In the genomic region with DNA sequence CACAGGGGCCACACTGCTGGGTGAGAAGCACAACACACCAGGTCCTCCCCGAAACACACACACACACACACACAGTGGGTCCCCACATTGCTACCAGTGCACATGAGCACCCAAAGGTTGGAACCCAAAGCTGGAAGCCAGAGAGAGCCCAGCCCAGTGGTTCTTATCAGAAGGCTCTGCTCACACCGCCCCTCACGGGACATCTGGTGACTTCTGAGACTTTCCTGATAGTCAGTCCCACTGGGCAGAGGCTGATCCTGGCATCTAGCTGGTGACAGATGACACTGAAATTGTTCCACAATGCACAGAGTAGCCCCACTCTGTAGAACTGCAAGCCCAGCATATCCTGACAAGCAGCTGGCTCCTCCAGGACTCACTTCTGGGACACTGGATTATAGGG, we compare ENCODE assay signal across 12 mouse cellular contexts. TPM values are rescaled to one million over a fixed set of nuclear protein-coding genes. Genes with fewer than 3 reads are reported as not detected.
DNase-seq lines count a peak whose midpoint lies in the region; ATAC-seq and TF ChIP-seq lines count a peak whose summit lies in the region.
"Had no signal": no experiment of that assay in that cellular context is flagged by ENCODE, and none has a peak within 500 bp of the region (broad histone marks: within the 10 kb centered on the region; RNA-seq: fewer than 3 reads in every experiment).

No protein-coding gene starts in this region.

- H3K27ac ChIP-seq in forebrain, embryonic 10.5 days: 0 out of 2 replicates have a peak overlapping the region, but pooled peaks have one; percentile 20
- no peak overlapping the region for H3K27ac ChIP-seq in forebrain, postnatal 0 days (ENCODE audit: low read depth, low read length)
- H3K27ac ChIP-seq in liver, embryonic 14.5 days: peak overlapping the region; percentile 92
- H3K27ac ChIP-seq in stomach, embryonic 15.5 days: no peak overlapping the region

- H3K4me2 ChIP-seq in forebrain, postnatal 0 days (ENCODE audit: low read depth): no peak overlapping the region
- H3K4me2 ChIP-seq in liver, embryonic 14.5 days (ENCODE audit: low read depth): peak overlapping the region; percentile 91
- no peak overlapping the region for H3K4me2 ChIP-seq in stomach, embryonic 15.5 days

- DNase-seq in forebrain, embryonic 10.5 days (ENCODE audit: extremely low spot score, low spot score): no peak
- no peak for DNase-seq in forebrain, postnatal 0 days
- DNase-seq in spleen, adult 12 weeks (ENCODE audit: low spot score): peak; percentile 58
- DNase-seq in spleen, adult 18-20 months: no peak
- DNase-seq in liver, embryonic 14.5 days (ENCODE audit: low read depth in 3 of 3, low spot score in 3 of 3): peak; percentile 82 to 87 (median 84)
- no peak for DNase-seq in left cerebral cortex, postnatal 14 days (ENCODE audit: low spot score in 2 of 2)
- no peak for DNase-seq in thymus, postnatal 4 days
- DNase-seq: adrenal gland, postnatal 36 days; cerebellum, adult 9-11 months; heart, postnatal 10 days; thymus, adult 2 months had no signal

- no peak overlapping the region for H3K9ac ChIP-seq in forebrain, postnatal 0 days
- peak overlapping the region; percentile 83 for H3K9ac ChIP-seq in liver, embryonic 14.5 days (replicated peaks)
- no peak overlapping the region for H3K9ac ChIP-seq in stomach, embryonic 15.5 days

- H3K9me3 ChIP-seq in forebrain, embryonic 10.5 days: peaks cover 6% of the 10 kb centered on the region; the same call in 1 of the 2 replicates
- no peaks in the 10 kb centered on the region for H3K9me3 ChIP-seq in forebrain, postnatal 0 days (ENCODE audit: low read length)
- H3K9me3 ChIP-seq in liver, embryonic 14.5 days (ENCODE audit: control insufficient read depth, low read length): peaks cover 4% of the 10 kb centered on the region
- H3K9me3 ChIP-seq in stomach, embryonic 15.5 days: no peaks in the 10 kb centered on the region

- 94% methylated on average over 3 of the region's 3 CpGs for WGBS in forebrain, embryonic 10.5 days
- WGBS in forebrain, postnatal 0 days: 90% methylated on average over 3 of the region's 3 CpGs
- WGBS in liver, embryonic 14.5 days (ENCODE audit: insufficient replicate concordance): 21% methylated on average over 3 of the region's 3 CpGs
- 55% methylated on average over 3 of the region's 3 CpGs for WGBS in stomach, embryonic 15.5 days

- H3K4me1 ChIP-seq in forebrain, embryonic 10.5 days: peaks cover 56% of the 10 kb centered on the region
- no peaks in the 10 kb centered on the region for H3K4me1 ChIP-seq in forebrain, postnatal 0 days (ENCODE audit: insufficient read depth)
- H3K4me1 ChIP-seq in liver, embryonic 14.5 days (replicated peaks; ENCODE audit: control insufficient read depth in 2 of 2, insufficient read depth in 2 of 2, low read length in 1 of 2): peaks cover 84 to 92% of the 10 kb centered on the region in 2 experiments
- H3K4me1 ChIP-seq in stomach, embryonic 15.5 days: no peaks in the 10 kb centered on the region

- H3K27me3 ChIP-seq in forebrain, embryonic 10.5 days (ENCODE audit: poor library complexity, severe bottlenecking): no peaks in the 10 kb centered on the region
- no peaks in the 10 kb centered on the region for H3K27me3 ChIP-seq in forebrain, postnatal 0 days (ENCODE audit: insufficient read depth, low read length)
- no peaks in the 10 kb centered on the region for H3K27me3 ChIP-seq in liver, embryonic 14.5 days (ENCODE audit: control insufficient read depth, insufficient read depth, low read length)
- no peaks in the 10 kb centered on the region for H3K27me3 ChIP-seq in stomach, embryonic 15.5 days (replicated peaks)

- TF ChIP-seq EP300 in liver, embryonic 14.5 days (IDR thresholded peaks at IDR 0.05; ENCODE audit: low read depth): peak; percentile 90

- intact Hi-C loops in left cerebral cortex, postnatal 14 days (cut with DNase I): no loop called here

- no peak for TF ChIP-seq CTCF in forebrain, postnatal 0 days (IDR thresholded peaks at IDR 0.05; ENCODE audit: low read depth)
- TF ChIP-seq CTCF in liver, embryonic 14.5 days (IDR thresholded peaks at IDR 0.05; ENCODE audit: low read depth): peak; percentile 45; the same call in 1 of the 2 replicates

- no peak for ATAC-seq in forebrain, postnatal 0 days
- ATAC-seq in liver, embryonic 14.5 days (ENCODE audit: insufficient read depth): peak; percentile 85
- ATAC-seq in stomach, embryonic 15.5 days (ENCODE audit: insufficient read depth, low FRiP score, low read depth): peak; percentile 83

- H3K36me3 ChIP-seq in forebrain, embryonic 10.5 days (replicated peaks): peaks cover 36% of the 10 kb centered on the region
- peaks cover 6% of the 10 kb centered on the region; the same call in 1 of the 2 replicates for H3K36me3 ChIP-seq in forebrain, postnatal 0 days (ENCODE audit: insufficient read depth)
- H3K36me3 ChIP-seq in liver, embryonic 14.5 days (replicated peaks; ENCODE audit: control insufficient read depth, insufficient read depth, low read depth): peaks cover 11% of the 10 kb centered on the region
- H3K36me3 ChIP-seq in stomach, embryonic 15.5 days: no peaks in the 10 kb centered on the region

- H3K4me3 ChIP-seq in forebrain, embryonic 10.5 days: no peak overlapping the region
- no peak overlapping the region for H3K4me3 ChIP-seq in forebrain, postnatal 0 days (ENCODE audit: low read depth, low read length)
- H3K4me3 ChIP-seq in liver, embryonic 14.5 days (ENCODE audit: insufficient read depth in 1 of 2, low read depth in 2 of 2, low read length in 2 of 2): peak overlapping the region; percentile 63 to 64
- H3K4me3 ChIP-seq in stomach, embryonic 15.5 days (replicated peaks): no peak overlapping the region

RNA-seq across cellular contexts. Expression of a gene that starts 10.1 kb away (rescaled TPM):
- 24.3 and 25.5 TPM in 2 replicates for polyA plus RNA-seq in forebrain, embryonic 10.5 days (2016; fragmentation: Nextera tagmentation; extraction: Ambion mirVana)
- total RNA-seq in forebrain, postnatal 0 days (2014; rRNA removed): 30.6 and 31.3 TPM in 2 replicates
- polyA plus RNA-seq in forebrain, postnatal 0 days (2015; fragmentation: Nextera tagmentation; extraction: Ambion mirVana): 14.5 and 17.5 TPM in 2 replicates
- polyA plus RNA-seq in liver, embryonic 14.5 days (2012; rRNA removed): 10.0 and 11.2 TPM in 2 replicates
- polyA plus RNA-seq in liver, embryonic 14.5 days (2014; fragmentation: Nextera tagmentation; extraction: Ambion mirVana): 9.2 and 11.1 TPM in 2 replicates
- 11.6 and 12.4 TPM in 2 replicates for polyA plus RNA-seq in stomach, embryonic 15.5 days (2015; fragmentation: Nextera tagmentation; extraction: Ambion mirVana)
- 100 to 1,000 TPM; 119 to 132 TPM for total RNA-seq in left cerebral cortex, postnatal 14 days (2021)

Comparison
In these comparisons a context has a peak if more than half of its experiments do, and no peak if none do; other contexts are left out.
1. DNase-seq: peak in spleen, adult 12 weeks (single experiment) and liver, embryonic 14.5 days (3 of 3); none in forebrain, embryonic 10.5 days (single experiment), forebrain, postnatal 0 days (single experiment), spleen, adult 18-20 months (0 of 2), left cerebral cortex, postnatal 14 days (0 of 2) and thymus, postnatal 4 days (single experiment).
2. H3K27ac ChIP-seq: peak in forebrain, embryonic 10.5 days (single experiment) and liver, embryonic 14.5 days (single experiment); none in forebrain, postnatal 0 days (single experiment) and stomach, embryonic 15.5 days (single experiment).
3. H3K4me3 ChIP-seq: peak in liver, embryonic 14.5 days (2 of 2); none in forebrain, embryonic 10.5 days (single experiment), forebrain, postnatal 0 days (single experiment) and stomach, embryonic 15.5 days (single experiment).